Mouse (Mus musculus) CD4-positive, CD25-positive, alpha-beta regulatory T cell, adult 4 months (primary cell): ENCODE data around the gene Gm20425. TPM values are rescaled to one million over a fixed set of nuclear protein-coding genes. Genes with fewer than 3 reads are reported as not detected.

ENCODE experiments used
- ATAC-seq: one replicate; pipeline ENCODE4 v1.8.0; 2017
- polyA plus RNA-seq, 2 experiments: library from polyadenylated mRNA; unstranded; fragments of 100-300 nt; shearing (Covaris generic); gene quantifications; one replicate each; pipeline ENCODE4 v1.2.1; 2017

The Gm20425 gene
- polyA plus RNA-seq, 2 experiments from 2014 or later: 1.5 to 4.2 TPM

GRCm38 (mm10) chr9:103149074-103149799, 80.9 kb downstream of the Gm20425 start:
- ATAC-seq: no peak

GRCm38 (mm10) chr9:103147103-103147502, 83.0 kb downstream of the Gm20425 start:
- ATAC-seq: no peak

GRCm38 (mm10) chr9:103146703-103147102, 83.4 kb downstream of the Gm20425 start:
- ATAC-seq: no peak

GRCm38 (mm10) chr9:103146257-103146656, 83.8 kb downstream of the Gm20425 start:
- ATAC-seq: no peak

GRCm38 (mm10) chr9:103145351-103145750, 84.8 kb downstream of the Gm20425 start:
- no peak for ATAC-seq

- ATAC-seq: no peak
Measured at GRCm38 (mm10) chr9:103143881-103144280, 86.2 kb downstream of the Gm20425 start.

GRCm38 (mm10) chr9:103141266-103141665, 88.8 kb downstream of the Gm20425 start:
- no peak for ATAC-seq

GRCm38 (mm10) chr9:103140384-103140783, 89.7 kb downstream of the Gm20425 start:
- no peak for ATAC-seq

Other genes starting within 250 kb of the Gm20425 start
- gene Slco2a1, start 241.6 kb downstream of the Gm20425 start, polyA plus RNA-seq: under 1 TPM; 0.47 to 0.63 TPM
- 10 to 100 TPM in 1 of 2 experiments, 1 to 10 TPM in 1; 9.8 to 13.3 TPM for gene Rab6b, start 118.5 kb downstream of the Gm20425 start, polyA plus RNA-seq
- 10 to 100 TPM; 33.7 to 43.1 TPM for gene Srprb, start 28.2 kb downstream of the Gm20425 start, polyA plus RNA-seq
- gene Trf, start 137 bp upstream of the Gm20425 start, polyA plus RNA-seq: 1 to 10 TPM; 3.0 to 5.8 TPM
- gene 1300017J02Rik, start 74.8 kb upstream of the Gm20425 start, polyA plus RNA-seq: not detected
- 10 to 100 TPM; 25.0 to 27.5 TPM for gene Topbp1, start 74.9 kb upstream of the Gm20425 start, polyA plus RNA-seq
- gene Cdv3, start 135.5 kb upstream of the Gm20425 start, polyA plus RNA-seq: 100 to 1,000 TPM in 1 of 2 experiments, 10 to 100 TPM in 1; 97.5 to 227 TPM